Mouse (Mus musculus) intestine, postnatal 0 days (tissue): ENCODE measurements at regions not wholly inside any gene's neighbourhood (a gene's known extent, or its start where the extent isn't known, plus 50 kb on each side); places are given as distances from the start of the nearest gene placed in this dataset.

Experiments used
- ATAC-seq: fragments of 200-750 bp; cut with Nextera tagmentation; 2 replicates; pipeline ENCODE4 v1.8.0; 2017; ENCODE audit warnings: mild to moderate bottlenecking, moderate TSS enrichment, moderate library complexity
- H3K27ac ChIP-seq: fragments of 300-500 bp; sonication (generic); 2 replicates; pipeline ENCODE4 v1.5.1; 2014; ENCODE audit warnings: mild to moderate bottlenecking, low read depth, low read length, moderate library complexity
- H3K27me3 ChIP-seq: fragments of 300-500 bp; sonication (generic); replicated peaks from 2 replicates; pipeline ENCODE4 v1.6.1; 2014; ENCODE audit warnings: low read length, mixed read lengths; ENCODE audit not compliant: control insufficient read depth, insufficient read depth
- H3K36me3 ChIP-seq: fragments of 300-500 bp; sonication (generic); 2 replicates; pipeline ENCODE4 v1.6.1; 2014; ENCODE audit warnings: mild to moderate bottlenecking, moderate library complexity; ENCODE audit not compliant: control insufficient read depth, insufficient read depth
- H3K4me1 ChIP-seq: fragments of 300-500 bp; sonication (generic); replicated peaks from 2 replicates; pipeline ENCODE4 v1.6.1; 2014; ENCODE audit warnings: antibody characterized with exemption, low read length, mixed read lengths; ENCODE audit not compliant: control insufficient read depth, insufficient read depth
- H3K4me2 ChIP-seq: fragments of 300-500 bp; sonication (generic); replicated peaks from 2 replicates; pipeline ENCODE4 v1.6.1; 2014; ENCODE audit warnings: low read depth, mild to moderate bottlenecking, moderate library complexity
- H3K4me3 ChIP-seq: fragments of 300-500 bp; sonication (generic); 2 replicates; pipeline ENCODE4 v1.5.1; 2014; ENCODE audit warnings: low read depth, low read length
- H3K9ac ChIP-seq: fragments of 300-500 bp; sonication (generic); 2 replicates; pipeline ENCODE4 v1.6.1; 2014; ENCODE audit warnings: mild to moderate bottlenecking, low read depth, low read length
- H3K9me3 ChIP-seq: fragments of 300-500 bp; sonication (generic); 2 replicates; pipeline ENCODE4 v1.6.1; 2016; ENCODE audit warnings: mixed run types; ENCODE audit not compliant: control insufficient read depth
- CTCF ChIP-seq: sonication (generic); IDR thresholded peaks from 2 replicates; pipeline ENCODE4 v1.5.1; 2016; ENCODE audit warnings: low read depth, mild to moderate bottlenecking, control low read depth, antibody characterized with exemption, moderate library complexity
- WGBS: fragments of 180-500 bp; shearing (Covaris S2); extraction: QIAGEN DNeasy Blood & Tissue Kit; methylation state at CpG from one replicate; pipeline ENCODE4 v1.1.7; 2014; 5-methylcytosine and 5-hydroxymethylcytosine counted together

GRCm38 (mm10) chr3:128519913-128520316, 623.8 kb upstream of the Fam241a start:
- no peaks in the 10 kb centered on the region for H3K36me3 ChIP-seq
- WGBS: 53% methylated on average over 6 of the region's 6 CpGs
- TF ChIP-seq CTCF: no peak
- ATAC-seq: no peak
- no peaks in the 10 kb centered on the region for H3K4me1 ChIP-seq
- H3K27me3 ChIP-seq: no peaks in the 10 kb centered on the region
- H3K9ac ChIP-seq: no peak overlapping the region
- H3K4me2 ChIP-seq: peak overlapping the region; percentile 31; the same call in 1 of the 2 replicates
- no peak overlapping the region for H3K4me3 ChIP-seq
- H3K9me3 ChIP-seq: no peaks in the 10 kb centered on the region
- no peak overlapping the region for H3K27ac ChIP-seq

- Histone ChIP-seq H3K27me3 (no peaks in the 10 kb centered on the region), H3K27ac (no peak overlapping the region), H3K9ac (no peak overlapping the region), H3K36me3 (no peaks in the 10 kb centered on the region), H3K4me3 (no peak overlapping the region), H3K4me1 (no peaks in the 10 kb centered on the region), H3K9me3 (no peaks in the 10 kb centered on the region), H3K4me2 (no peak overlapping the region)
- WGBS: 59% methylated on average over 4 of the region's 4 CpGs
- no peak for ATAC-seq
- TF ChIP-seq CTCF: no peak
These were observed 622.7 kb upstream of the Fam241a start for GRCm38 (mm10) chr3:128518806-128519205.

GRCm38 (mm10) chr3:128471111-128471510, 575.0 kb upstream of the Fam241a start:
- 43% methylated on average over 3 of the region's 3 CpGs for WGBS
- H3K4me1 ChIP-seq: no peaks in the 10 kb centered on the region
- TF ChIP-seq CTCF: peak; percentile 65
- no peaks in the 10 kb centered on the region for H3K27me3 ChIP-seq
- H3K27ac ChIP-seq: no peak overlapping the region
- no peaks in the 10 kb centered on the region for H3K9me3 ChIP-seq
- H3K4me2 ChIP-seq: no peak overlapping the region
- no peak overlapping the region for H3K4me3 ChIP-seq
- H3K9ac ChIP-seq: no peak overlapping the region
- ATAC-seq: no peak
- H3K36me3 ChIP-seq: no peaks in the 10 kb centered on the region

- TF ChIP-seq CTCF: no peak
- Histone ChIP-seq H3K4me2 (no peak overlapping the region), H3K36me3 (no peaks in the 10 kb centered on the region), H3K9me3 (no peaks in the 10 kb centered on the region), H3K27ac (no peak overlapping the region), H3K27me3 (no peaks in the 10 kb centered on the region), H3K9ac (no peak overlapping the region), H3K4me3 (no peak overlapping the region), H3K4me1 (no peaks in the 10 kb centered on the region)
- no peak for ATAC-seq
These were observed 533.6 kb upstream of the Fam241a start for GRCm38 (mm10) chr3:128429706-128430105.

- Histone ChIP-seq H3K4me1 (no peaks in the 10 kb centered on the region), H3K27me3 (no peaks in the 10 kb centered on the region), H3K9ac (no peak overlapping the region), H3K27ac (no peak overlapping the region), H3K4me2 (no peak overlapping the region), H3K9me3 (no peaks in the 10 kb centered on the region), H3K4me3 (no peak overlapping the region), H3K36me3 (no peaks in the 10 kb centered on the region)
- WGBS: 68% methylated on average over 2 of the region's 2 CpGs
- TF ChIP-seq CTCF: no peak
- no peak for ATAC-seq
These were observed 519.4 kb upstream of the Fam241a start for GRCm38 (mm10) chr3:128415568-128415967.

- Histone ChIP-seq H3K27ac (no peak overlapping the region), H3K27me3 (no peaks in the 10 kb centered on the region), H3K4me2 (no peak overlapping the region), H3K4me3 (no peak overlapping the region), H3K9me3 (no peaks in the 10 kb centered on the region), H3K36me3 (no peaks in the 10 kb centered on the region), H3K4me1 (no peaks in the 10 kb centered on the region), H3K9ac (no peak overlapping the region)
- WGBS: 65% methylated on average over 1 of the region's 1 CpGs
- no peak for ATAC-seq
- no peak for TF ChIP-seq CTCF
These were observed 517.4 kb upstream of the Fam241a start for GRCm38 (mm10) chr3:128413481-128413880.

GRCm38 (mm10) chr3:128412157-128412556, 516.0 kb upstream of the Fam241a start:
- no peaks in the 10 kb centered on the region for H3K27me3 ChIP-seq
- H3K4me1 ChIP-seq: no peaks in the 10 kb centered on the region
- no peak overlapping the region for H3K9ac ChIP-seq
- no peak overlapping the region for H3K4me3 ChIP-seq
- no peak for TF ChIP-seq CTCF
- no peak overlapping the region for H3K27ac ChIP-seq
- no peak overlapping the region for H3K4me2 ChIP-seq
- H3K36me3 ChIP-seq: no peaks in the 10 kb centered on the region
- no peak for ATAC-seq
- no peaks in the 10 kb centered on the region for H3K9me3 ChIP-seq
